Mouse (Mus musculus) R1 (cell line): ENCODE data around the gene Cx3cr1.

Source experiments
- DNase-seq: peaks from one replicate; pipeline ENCODE4 v3.0.0-alpha.2; 2018; ENCODE audit warnings: low read depth, low spot score

Gene Cx3cr1

DNA sequence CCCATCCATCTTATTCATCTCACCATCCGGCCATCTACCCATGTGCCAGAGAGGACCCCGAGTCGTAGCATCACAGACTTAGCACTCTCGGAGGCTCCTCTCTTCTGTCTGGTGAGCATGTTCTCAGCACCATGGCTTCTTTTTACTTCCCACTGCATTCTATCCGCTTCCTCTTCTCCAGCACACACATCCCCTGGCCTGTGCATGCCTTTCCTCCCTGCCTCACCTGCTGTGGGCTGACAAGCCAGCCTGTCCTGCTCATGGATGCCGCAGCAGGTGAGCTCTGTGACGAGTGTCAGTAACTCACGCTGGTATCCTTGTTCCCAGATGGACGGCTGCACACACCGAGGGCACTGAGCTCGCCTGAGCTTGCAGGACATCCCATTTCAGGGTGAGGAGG is at the start of gene Cx3cr1:
Gene Cx3cr1, minus strand, starts transcription at position 101 of the 400 bp plus-strand sequence.
- DNase-seq, result no peak

GRCm38 (mm10) chr9:120118212-120118611 is 48.5 kb upstream of the Cx3cr1 start:
- no peak for DNase-seq

- no peak for DNase-seq
Observed at GRCm38 (mm10) chr9:120116184-120116624, 46.5 kb upstream of the Cx3cr1 start.

DNA sequence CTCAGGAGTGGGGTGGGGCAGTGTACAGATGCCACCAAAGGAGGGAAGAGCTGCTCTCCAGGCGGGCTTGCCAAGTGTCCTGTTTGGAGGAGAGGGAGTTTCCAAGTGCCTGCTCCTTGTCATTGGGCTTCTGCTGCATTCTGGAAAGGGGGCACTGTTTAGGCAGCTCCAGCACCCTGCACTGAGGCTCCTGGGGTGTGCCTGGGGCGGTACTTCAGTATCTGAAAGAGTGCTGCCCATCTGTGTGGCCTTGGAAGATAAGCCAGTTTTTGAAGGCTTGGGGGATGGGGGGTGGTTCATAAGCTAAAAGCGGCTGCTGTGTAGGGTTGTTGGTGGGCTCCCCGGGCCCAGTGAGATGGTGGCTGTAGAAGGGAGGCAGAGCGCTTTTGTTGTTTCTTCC is 45.9 kb upstream of the Cx3cr1 start:
- no peak for DNase-seq

- DNase-seq, result no peak
Observed at GRCm38 (mm10) chr9:120114789-120115151, 45.1 kb upstream of the Cx3cr1 start.

GRCm38 (mm10) chr9:120114051-120114788 is 44.5 kb upstream of the Cx3cr1 start:
- DNase-seq, result no peak

DNA sequence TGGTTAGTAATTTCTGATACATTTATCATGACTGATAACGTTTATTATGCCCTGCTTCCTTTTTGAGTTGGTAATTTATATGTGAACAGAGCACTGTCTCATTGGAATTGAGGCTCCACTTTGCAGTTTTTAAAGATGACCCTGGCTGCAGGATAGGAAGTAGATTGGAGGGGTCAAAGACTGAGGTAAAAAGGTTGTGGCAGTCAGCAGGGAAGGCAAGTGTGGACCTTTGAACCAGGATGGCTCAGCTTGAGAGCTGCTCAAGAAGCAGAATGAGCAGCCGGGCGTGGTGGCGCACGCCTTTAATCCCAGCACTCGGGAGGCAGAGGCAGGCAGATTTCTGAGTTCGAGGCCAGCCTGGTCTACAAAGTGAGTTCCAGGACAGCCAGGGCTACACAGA is 43.8 kb upstream of the Cx3cr1 start:
- DNase-seq, result no peak

- no peak for DNase-seq
Observed at GRCm38 (mm10) chr9:120112472-120112871, 42.8 kb upstream of the Cx3cr1 start.

- DNase-seq, result no peak
Observed at GRCm38 (mm10) chr9:120111156-120111945, 41.7 kb upstream of the Cx3cr1 start.

DNA sequence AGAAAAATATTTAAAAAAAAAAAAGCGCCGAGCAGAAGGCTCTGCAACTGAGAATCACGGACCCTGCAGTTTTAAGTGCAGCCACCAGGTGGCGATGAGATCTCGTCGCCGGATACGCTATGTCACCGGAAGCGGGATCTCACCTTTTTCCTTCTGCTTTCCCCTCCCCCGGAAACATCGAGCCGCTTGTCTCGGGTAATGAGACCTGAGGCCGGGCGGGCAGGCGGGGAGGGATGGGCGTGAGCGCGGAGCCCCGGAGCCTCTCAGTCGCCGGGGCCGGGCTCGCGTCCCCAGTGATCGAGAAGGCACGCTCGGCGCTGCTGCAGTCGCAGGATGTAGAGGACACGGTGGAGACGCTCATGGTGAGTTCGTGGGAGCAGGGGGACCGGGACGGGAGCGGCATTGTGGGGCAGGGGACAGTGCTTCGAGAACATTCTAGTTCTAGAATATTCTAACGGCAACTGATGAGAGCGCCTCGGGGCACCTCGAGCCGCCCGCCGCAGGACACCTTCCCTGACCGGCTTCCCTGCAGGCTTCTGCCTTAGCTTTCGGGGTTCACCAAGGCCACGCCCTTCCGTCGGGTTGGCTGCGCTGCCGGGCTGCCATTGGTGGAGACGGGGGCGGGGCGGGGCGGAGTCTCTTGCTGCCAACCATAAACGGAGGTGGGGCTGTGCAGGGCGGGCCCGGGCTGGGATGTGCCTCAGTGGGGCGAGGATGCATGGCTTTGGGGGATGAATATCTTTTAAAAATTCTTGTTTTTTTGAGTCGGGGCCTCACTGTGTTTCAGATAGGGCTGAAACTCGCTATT is 40.7 kb upstream of the Cx3cr1 start, which contains the start of gene Slc25a38:
Gene Slc25a38, plus strand, starts transcription at position 164 of the 808 bp plus-strand sequence.
- peak; percentile 96 for DNase-seq

GRCm38 (mm10) chr9:120108953-120109352 is 39.3 kb upstream of the Cx3cr1 start:
- peak; percentile 72 for DNase-seq

DNA sequence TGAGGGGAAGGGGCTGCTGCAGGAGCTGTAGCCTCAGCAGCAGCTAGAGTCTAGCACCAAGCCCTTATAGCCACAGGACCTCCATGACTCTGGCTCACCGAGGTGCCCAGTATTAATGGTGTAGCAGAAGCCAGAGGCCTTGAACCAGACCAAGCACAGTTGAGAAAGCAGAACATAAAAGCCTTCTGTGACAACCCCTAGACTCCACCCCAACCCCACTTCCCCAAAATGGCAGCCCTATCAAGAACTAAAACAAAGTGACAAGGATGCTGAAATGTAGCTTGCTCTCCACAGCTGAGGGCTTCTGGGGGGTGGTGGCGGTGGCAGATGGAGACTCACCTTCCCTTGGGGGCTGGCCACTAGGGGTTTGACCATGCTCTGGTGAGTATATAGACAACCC is 31.5 kb upstream of the Cx3cr1 start:
- DNase-seq, result no peak

DNA sequence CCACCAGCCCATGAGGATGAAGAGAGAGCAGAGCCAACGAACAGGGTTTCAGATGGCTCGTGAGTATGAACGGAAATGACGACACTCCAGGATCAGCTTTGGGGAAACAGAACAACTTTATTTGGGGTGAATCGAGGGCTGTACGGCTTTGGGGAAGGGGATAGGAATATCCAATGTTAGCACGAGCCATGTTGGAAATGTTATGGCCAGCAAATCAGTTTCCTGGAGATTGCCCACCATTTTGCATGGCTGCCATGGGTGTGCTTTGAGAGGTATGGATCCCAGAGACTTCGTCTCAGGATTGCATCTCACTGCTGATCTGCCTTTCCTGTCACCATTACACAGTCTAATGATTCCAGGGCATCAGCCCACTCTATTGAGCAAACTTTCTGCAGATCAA is 29.6 kb upstream of the Cx3cr1 start:
- no peak for DNase-seq

DNA sequence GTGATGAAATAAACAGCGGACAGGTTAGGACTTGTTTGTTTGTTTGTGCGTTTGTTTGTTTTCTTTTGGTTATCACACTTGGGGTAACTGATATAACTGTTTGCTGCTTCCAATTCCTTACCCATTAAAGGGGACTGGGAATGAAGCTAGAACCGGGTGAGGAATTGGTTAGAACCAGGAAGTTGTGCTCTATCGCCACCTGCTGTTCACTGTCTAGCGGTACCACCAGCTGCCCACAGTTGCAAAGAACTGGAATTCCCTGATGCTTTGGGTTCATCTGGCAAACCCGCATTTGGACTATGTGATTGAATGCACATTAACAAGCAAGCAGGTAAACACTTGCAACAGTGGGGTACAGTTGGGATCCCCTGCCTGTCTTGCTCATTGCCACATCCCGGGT is 29.0 kb upstream of the Cx3cr1 start:
- peak; percentile 82 for DNase-seq

DNA sequence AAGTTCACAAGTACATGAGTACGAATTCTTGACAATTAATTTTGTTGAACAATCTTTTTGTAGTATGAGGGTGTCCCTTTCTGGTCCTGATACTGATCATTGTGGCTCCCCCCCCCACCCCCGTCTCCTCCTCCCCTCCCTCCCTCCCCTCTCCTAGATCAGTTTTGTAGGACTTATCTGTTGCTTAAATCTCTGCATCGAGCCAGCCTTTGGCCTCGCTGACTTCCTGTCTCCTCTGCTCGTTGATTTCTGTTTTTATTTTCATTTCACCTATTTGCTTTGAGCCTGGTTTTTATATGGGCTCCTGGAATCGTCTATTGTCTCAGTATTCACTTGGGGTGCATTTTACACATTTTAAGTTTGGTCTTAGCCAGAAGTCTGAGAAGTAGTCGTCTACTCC is 26.2 kb upstream of the Cx3cr1 start:
- DNase-seq, result no peak

GRCm38 (mm10) chr9:120093701-120094100 is 24.0 kb upstream of the Cx3cr1 start:
- no peak for DNase-seq

- DNase-seq, result no peak
Observed at GRCm38 (mm10) chr9:120091696-120092238, 22.1 kb upstream of the Cx3cr1 start, which contains the start of gene Ccr8. Gene Ccr8, plus strand, starts transcription at chr9:120092114.

DNA sequence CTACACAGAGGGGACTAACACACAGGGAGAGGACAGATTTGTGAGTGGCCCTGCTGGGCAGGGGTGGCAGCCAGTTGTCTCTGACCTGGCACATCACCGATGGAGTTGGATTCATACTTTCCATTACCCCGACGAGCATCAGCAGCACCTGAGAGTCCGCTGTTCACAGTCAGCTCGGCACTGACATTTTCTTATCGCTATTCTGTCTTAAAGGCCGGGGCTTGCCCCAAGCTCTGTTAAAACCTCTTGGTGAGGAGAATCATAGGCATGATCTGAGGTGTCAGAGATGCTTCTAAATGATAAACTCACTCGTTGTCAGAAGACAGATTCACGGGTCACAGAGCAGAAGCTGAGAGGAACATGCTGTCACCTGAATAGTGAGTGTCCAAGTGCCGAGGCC is 21.4 kb upstream of the Cx3cr1 start:
- no peak for DNase-seq

DNA sequence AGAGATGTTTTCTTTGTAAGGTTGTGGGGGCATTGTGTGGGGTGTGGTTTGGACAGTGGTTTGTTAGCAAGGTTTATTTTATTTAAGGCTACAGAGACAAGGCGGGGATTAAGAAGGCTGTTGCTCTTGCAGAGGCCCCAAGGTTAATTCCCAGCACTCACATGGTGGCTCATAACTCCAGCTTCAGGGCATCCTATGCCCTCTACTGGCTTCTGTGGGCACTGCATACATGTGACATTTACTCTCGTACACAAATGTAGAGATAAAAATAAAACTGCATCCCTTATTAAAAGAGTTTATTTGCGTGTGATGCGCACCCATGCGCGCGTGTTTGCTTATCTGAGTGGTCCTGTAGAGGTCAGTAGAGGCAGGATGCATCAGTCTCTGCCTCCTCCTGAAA is 19.4 kb upstream of the Cx3cr1 start:
- peak; percentile 61 for DNase-seq

DNA sequence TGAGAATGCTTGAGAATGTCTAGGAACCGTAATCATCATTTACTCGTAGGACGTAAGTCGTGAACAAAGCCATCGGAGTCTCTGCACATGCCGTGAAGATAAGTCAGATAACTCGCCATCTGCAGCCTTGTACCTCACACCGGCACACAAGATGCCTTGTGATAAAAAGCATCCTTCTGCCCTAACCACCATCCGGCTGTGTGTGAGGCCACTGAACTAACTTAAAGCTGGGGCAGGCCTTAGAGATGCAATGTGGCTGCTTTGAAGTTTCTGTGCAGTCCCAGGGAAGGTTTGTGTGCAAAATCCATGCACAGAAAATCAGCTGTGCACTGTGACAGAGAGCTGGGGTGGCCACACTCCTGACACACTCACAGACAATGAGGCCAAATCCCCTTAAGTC is 14.7 kb upstream of the Cx3cr1 start:
- no peak for DNase-seq

GRCm38 (mm10) chr9:120083158-120083894 is 13.6 kb upstream of the Cx3cr1 start:
- DNase-seq, result no peak
